Mouse (Mus musculus): Measurements from ENCODE around the gene Bzw1.

The Bzw1 gene

DNA sequence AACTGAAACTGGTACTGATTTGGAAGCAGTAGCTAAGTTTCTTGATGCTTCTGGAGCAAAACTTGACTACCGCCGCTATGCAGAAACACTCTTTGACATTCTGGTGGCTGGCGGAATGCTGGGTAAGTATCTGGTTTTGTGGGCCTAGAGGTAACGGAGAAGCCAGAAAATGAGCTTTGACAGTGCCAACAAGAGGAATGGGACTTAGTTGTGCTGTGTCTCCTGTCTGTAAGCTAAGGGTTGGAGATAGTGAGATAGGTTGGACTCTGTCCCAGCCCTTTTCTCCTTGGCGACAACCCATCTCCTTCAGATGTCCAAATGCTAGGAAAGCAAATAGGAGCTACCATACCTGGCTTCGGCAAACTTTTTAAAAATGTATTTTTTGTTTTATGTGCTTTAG, 5.0 kb downstream of the Bzw1 start:
- DNase-seq = no peak

DNA sequence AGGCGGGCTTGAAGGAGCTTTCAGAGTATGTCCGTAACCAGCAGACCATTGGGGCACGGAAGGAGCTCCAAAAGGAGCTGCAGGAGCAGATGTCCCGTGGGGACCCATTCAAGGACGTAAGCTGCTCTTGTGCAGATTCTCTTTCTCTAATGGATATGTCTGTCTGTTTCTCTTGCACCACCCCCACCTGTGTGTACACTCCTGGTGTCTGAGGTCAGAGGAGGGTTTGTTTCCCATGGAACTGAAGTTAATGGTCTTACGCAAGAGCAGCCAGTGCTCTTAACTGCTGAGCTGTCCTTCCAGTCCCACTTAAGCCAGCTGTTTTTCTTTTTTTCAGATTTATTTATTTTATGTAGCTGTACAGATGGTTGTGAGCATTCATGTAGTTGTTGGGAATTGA, 8.7 kb downstream of the Bzw1 start:
- no peak for DNase-seq

DNA sequence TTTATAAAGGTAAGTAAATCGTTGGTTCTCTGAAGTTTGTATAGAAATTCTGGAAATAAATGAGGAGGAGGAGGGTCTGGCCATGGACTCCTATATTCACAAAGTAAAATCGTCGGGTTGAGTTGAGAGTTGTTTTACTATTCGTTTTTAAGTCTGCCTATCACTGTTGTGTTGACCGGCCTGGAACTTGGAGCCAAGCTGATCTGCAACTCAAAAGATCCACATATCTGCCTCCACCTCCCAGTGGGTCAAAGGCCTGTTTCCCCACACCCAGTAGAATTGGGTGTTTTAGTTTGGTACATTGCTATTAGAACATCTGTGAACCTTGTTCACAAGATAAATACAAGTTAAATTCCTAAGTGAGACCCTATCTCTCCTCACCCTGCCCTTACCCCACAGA, 11.0 kb downstream of the Bzw1 start:
- no peak for DNase-seq

DNA sequence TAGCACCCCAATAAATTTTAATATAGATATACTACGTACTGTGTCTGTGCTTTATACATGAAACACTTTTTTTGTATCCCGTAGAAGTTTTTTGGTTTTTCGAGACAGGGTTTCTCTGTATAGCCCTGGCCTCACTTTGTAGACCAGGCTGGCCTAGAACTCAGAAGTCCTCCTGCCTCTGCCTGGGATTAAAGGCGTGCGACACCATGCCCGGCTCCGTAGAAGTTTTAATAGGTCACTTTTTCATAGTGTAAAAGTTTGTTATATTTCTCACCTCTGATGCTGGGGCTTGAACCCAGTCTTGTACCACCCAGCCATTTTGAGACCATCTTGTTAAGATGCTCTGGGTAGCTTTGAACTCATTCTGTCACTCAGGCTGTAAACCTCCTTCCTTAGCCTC, 14.6 kb downstream of the Bzw1 start:
- no peak for DNase-seq

DNA sequence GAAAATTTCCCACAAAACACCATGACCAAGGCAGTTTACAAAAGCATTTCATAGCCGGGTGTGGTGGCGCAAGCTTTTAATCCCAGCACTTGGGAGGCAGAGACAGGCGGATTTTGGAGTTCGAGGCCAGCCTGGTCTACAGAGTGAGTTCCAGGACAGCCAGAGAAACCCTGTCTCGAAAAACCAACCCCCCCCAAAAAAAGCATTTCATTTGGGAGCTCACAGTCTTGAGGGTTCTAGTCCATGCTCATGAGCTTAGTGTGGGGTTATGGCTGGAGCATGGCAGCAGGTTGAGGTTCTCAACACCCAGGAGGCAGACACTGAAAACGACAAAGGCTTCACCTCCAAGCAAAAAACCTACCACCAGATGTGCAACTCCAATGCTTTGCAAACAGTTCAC, 15.4 kb downstream of the Bzw1 start:
- no peak for DNase-seq

DNA sequence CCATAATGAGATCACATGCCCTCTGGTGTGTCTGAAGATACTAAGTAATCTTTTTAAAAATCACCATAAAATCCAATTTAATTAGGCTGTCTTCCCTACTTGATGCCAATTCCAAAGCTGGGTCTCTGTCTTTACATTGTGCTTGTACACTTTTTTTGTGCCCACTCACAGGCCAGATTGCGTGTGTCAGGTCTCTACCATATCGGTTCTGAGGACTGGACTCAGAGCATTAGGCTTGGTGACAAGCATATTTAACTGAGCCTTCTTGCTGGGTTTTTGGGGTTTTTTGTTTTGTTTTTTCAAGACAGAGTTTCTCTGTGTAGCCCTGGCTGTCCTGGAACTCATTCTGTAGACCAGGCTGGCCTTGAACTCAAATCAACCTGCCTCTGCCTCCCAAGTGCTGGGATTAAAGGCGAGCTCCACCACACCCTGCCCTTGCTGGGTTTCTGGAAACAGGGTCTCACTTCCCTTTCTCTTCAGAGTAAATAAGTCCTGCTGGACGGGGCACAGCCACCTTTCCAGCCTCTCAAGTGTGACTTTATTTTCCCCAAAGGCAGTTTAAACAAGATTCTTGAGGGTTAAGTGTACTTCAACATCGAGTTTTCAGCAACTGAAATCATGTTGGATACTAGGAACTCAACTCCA, 17.0 kb downstream of the Bzw1 start:
- DNase-seq = no peak

DNA sequence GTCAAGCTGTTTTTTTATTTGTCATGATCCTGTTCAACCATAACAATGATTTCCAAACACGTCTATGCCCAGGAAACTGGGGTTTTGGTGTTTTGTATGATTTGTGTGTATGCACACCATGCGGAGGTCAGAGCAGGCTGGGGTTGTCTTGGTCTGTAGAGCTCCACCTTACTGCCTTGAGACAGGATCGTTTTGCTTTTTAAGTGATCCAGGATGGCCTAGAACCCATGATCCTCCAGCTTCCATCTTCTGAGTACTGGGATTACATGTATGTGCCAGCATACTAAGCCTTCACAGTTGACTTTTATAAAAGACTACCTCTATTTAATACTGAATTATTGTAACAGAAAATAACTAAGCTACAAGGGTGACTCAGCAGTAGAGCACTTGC, 17.5 kb downstream of the Bzw1 start:
- no peak for DNase-seq

DNA sequence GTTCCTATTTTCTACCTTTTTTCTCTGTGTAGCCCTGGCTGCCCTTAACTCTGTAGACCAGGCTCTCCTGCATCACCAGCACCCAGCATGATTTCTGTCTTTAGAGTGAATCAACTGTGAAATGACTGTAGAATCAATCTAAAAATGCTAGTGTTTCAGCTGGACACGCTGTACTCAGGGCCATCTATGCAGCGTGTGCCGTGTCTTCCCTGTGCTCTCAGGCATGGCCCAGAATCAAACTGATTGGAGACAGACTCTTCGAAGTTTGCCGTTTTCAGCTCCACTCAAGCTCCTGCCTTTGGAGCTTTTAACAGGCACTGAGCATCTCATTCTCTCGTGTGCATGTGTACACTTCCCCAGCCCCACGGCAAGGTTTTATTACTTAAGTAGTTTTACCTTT, 18.1 kb downstream of the Bzw1 start:
- no peak for DNase-seq

DNA sequence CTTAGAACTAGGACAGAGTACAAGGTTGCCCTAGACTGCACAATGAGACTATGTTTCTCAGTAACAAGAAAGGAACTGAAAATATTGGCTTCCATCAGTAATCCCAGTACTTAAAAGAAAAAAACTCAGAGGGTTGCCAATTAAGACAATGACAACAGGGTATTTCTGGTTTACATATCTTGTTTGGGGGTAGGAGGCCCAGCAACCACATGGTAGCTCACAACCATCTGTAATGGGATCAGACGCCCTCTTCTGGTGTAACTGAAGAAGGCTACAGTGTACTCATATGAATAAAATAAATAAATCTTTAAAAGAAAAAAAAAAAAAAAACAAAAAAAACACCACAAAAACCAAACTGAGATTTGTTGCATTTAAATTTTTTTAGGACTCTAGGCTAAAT, 22.7 kb downstream of the Bzw1 start:
- DNase-seq = no peak

DNA sequence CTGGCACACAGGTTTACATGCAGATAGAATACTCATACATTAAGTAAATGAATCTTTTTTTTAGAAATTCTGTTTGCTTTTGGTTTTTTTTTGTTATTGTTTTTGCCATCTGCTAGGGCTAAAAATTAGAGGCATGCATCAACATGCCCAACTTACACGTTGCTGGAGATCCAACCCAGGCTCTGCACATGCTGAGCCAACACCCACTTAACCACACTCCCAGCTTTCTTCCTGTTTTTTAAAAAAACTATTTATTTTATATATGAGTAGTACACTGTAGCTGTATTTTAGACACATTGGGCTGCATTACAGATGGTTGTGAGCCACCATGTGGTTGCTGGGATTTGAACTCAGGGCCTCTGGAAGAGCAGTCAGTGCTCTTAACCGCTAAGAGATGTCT, 23.4 kb downstream of the Bzw1 start:
- DNase-seq = no peak

DNA sequence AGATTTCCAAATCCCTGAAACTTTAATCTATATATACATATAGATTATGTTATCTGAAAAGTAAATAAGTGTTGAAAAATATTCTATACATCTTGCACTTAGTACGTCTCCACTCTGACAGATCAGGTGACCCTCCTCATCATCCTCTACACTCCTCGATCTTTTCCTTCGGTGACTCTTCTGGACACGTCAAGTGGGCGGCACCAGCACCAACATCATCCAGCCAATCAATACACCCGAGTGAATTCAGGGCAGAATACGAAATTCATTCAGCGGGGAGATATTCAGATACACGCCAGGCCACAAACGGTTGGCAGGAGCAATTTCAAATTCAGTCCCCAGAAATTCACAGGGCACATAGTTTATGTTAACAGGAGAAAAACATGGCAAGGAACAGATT, 27.3 kb downstream of the Bzw1 start:
- no peak for DNase-seq

DNA sequence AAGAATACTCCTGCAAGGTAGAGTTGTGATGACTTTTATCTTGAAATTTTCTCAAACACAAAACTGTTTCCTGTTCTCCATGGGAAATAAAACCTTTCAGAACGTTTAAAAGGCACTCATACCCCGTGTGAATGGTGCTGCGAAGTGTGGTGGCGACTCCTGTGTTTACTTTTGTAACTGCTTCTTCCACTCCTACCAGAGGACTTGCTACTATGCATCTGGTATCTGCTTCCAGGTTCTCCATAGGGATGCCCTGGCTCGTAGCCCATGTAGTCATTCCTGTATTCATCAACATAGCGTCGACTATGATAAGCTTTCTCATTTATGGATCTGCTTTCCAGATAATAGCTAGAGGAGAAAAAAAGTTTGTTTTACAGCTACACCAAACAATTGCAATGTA, 28.3 kb downstream of the Bzw1 start:
- no peak for DNase-seq

DNA sequence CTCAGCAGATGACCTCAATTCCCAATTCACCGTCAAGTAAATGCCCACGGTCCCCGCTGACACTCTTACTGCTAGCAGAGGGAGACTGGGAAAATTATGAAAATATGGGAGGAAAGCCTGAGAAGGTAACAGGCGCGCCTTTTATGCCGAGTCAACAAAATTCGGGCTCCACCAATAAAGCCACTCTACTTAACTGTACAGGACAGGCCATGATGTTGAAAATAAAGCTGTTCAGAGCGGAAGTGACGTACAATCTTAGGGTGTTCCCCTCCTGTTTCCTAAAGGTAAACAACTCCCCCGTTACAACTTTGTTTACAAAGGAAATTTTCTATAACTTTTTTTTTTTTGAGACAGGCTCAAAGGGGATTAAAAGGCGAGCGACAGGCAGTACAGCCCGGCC, 30.2 kb downstream of the Bzw1 start:
- no peak for DNase-seq

DNA sequence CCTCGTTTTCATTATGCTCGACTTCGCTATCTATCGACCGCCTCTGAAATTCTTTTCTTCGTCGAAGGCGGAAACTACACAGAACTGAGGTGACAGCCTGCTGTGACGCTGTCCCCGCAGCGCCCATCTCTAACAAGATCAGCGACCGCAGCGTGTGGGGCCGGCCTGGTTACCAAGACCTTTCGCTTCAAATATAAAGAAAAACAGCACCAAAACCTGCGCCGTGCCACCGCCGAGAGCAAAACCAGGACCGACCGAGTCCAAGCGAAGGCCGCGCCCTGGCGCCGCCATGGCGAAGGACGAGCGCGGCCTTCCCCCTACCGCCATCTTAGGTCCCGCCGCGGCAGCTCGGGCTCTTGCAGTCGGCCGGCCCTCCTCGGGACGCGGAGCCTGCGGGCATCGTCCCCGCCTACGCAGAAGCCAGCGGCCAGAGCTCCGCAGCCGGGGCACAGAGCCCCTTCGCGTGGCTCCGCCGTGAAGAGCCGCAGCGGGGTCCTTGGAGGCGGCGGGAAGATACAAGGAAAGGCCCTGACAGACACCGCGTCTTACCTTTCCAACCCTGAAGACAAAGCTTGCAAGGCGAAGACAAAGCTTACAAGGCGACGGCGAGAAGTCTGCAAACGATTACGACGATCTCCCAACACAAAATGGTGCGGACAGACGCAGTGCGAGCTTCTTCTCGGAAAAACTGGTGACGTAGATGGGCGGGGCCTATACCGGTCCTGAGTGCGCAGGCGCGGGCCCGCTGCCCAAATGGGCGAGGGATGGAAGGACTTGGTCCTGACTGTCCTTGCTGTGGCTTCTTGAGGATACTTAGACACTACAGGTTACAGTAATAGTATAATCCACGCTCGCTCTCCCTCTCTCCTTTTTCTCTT, 30.9 kb downstream of the Bzw1 start, which contains the start of gene Clk1:
Clk1 (minus strand) TSS at position 696 of the 878 bp plus-strand sequence.
- DNase-seq = peak; percentile 93

DNA sequence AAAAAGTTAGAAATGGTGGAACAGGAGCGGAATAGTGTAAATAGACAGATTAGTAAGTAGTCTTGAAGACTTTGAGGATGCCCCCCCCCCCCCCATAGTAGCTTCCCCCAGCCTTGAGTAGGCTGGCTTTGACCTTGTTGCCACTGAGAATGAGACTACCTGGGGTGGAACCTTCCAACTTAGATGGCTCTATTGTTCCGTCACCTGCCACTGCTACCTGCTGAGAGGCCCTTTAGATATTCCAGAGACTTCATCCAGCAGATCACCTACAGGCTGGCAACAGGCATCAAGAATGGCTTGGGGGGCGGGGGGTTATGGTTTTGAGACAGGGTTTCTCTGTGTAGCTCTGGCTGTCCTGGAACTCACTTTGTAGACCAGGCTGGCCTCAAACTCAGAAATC, 31.9 kb downstream of the Bzw1 start:
- DNase-seq = no peak

DNA sequence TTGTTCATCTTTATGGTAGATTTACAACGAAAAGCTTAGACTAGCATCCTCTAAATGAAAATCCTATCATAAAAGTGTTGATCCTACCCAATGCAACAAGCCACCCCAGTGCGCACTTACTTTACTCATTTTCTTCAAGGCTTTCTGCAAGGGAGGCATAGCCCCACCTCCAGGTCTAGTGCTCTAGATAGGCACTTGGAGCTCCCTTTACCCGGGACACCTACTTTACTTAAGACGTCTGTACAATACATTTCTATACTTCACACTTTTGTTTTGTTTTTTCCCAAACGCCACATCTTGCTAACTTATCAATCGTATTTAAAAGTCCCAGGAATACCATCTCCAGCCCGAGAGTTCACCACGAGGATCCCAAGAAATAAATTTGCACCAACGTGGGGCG, 52.0 kb downstream of the Bzw1 start:
- DNase-seq = no peak

DNA sequence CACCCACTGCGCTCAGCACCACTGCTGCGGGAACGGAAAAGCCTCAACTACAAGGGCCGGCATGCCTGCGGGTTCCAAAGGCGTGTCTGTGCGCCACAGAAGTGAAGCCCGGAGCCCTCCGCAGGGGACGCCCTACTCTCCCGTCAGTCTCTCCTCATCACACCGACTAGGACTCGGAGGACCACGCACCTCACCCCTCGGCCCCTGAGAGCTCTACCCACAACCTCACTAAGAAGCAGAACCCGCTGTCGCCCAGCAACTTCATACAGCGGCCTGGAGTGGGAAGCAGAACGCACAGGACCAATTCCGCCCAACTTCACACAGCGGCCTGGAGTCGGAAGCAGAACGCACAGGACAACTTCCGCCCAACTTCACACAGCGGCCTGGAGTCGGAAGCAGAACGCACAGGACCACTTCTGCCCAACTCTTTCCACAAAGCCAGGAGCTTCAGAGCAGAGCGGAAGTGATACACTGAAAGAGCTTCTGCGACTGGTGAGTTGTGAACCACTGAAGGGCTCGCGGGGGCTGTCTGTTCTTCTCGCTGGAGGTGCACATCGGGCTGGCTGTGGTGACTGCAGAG, 52.5 kb downstream of the Bzw1 start, which contains the start of the genes Nif3l1 and Ppil3:
Nif3l1 (plus strand) TSS at position 9 of the 580 bp plus-strand sequence.
Ppil3 (minus strand) TSS at position 344 of the 580 bp plus-strand sequence.
- DNase-seq = peak; percentile 90

DNA sequence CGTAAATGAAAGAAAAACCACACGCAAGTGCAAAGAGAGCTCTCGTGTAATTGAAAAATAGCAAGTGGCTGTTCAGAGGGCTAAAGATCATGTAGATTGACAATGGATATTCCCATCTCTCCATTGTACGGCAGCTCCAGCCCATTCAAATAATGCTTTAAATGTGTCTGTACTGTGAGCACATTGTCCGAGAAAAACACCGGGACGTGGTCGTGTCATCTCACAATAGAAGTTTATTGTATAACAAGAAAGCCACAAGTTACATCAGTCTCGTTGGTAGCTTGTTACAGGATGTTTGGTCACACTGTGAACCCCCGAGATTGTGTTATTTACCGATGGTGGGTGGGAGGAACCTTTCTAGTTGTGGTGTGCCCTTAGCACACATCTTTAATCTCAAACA, 53.2 kb downstream of the Bzw1 start:
- no peak for DNase-seq

DNA sequence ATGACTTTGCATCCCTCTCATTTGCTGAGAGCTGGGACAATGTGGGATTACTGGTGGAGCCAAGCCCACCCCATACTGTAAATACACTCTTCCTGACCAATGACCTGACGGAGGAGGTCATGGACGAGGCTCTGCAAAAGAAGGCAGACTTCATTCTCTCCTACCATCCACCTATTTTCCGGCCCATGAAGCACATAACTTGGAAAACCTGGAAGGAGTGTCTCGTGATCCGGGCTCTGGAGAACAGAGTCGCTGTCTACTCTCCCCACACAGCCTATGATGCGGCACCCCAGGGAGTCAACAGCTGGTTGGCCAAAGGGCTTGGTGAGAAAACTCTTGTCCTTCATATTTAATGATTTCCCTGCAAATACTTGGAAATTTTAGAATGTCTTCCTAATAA, 55.1 kb downstream of the Bzw1 start:
- no peak for DNase-seq

DNA sequence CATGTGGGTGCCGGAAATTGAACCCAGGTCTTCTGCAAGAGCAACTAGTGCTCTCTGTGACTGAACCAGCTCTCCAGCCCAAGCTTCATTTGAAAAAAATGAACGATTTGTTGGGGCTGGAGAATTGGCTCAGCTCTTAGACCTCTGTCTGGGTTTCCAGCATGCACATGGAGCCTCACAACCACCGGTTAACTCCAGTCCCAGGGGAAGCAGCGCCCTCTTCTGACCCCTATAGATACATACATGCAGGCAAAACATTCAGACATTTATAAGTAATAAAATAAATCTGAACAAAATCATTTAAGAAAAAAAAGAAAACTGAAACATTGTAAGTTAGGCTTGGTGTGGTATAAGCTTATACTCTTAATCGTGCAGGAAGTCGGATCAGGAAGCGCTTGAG, 55.7 kb downstream of the Bzw1 start:
- no peak for DNase-seq

DNA sequence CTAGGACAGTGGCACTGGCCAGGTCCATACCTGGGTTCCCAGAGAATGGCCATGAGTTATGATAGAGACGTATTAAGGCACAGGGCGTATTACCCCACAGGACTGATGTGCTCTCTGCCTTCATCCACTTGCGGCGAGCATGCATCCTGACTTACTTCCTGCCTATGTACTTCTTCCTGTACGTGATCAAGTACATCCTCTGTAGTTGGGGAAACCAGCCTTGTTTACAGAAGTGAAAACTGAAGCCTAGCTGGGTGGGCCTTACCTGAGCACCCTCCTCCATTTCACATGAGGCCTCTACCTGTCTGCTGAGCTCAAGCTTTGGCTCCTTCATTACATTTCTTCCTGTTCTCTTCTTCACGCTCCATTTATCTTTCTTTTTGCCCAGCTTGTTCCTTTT, 61.6 kb downstream of the Bzw1 start:
- no peak for DNase-seq

Data from right cerebral cortex, postnatal 25 days (tissue).